Mouse (Mus musculus): ENCODE data around the gene Pqlc2.

Gene Pqlc2

GRCm38 (mm10) chr4:139305521-139305920 lies 5.0 kb downstream of the Pqlc2 start:
- no peak for DNase-seq (ENCODE audit: low spot score in 2 of 2)

- no peak for DNase-seq (ENCODE audit: low spot score in 2 of 2)
Observed at GRCm38 (mm10) chr4:139302241-139302640, 8.3 kb downstream of the Pqlc2 start.

DNA sequence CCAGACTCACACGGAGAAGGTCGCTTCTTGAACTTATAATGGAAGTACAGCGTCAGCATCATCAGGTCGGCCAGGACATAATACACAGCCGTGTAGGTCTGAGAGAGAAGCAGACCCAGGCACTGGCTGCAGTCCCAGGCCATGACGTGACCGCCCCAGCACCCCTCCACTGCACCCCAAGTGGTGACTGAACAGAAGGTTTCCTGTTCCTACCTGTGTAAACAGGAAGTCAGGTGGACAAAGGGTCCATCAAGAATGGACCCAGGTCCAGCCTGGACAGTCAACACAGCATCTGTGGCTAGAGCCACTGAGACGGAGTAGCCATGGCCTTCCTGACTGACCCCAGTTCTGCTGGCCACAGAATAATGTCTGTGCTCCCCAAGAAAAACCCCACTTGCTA lies 8.7 kb downstream of the Pqlc2 start:
- DNase-seq (ENCODE audit: low spot score in 2 of 2): no peak

DNA sequence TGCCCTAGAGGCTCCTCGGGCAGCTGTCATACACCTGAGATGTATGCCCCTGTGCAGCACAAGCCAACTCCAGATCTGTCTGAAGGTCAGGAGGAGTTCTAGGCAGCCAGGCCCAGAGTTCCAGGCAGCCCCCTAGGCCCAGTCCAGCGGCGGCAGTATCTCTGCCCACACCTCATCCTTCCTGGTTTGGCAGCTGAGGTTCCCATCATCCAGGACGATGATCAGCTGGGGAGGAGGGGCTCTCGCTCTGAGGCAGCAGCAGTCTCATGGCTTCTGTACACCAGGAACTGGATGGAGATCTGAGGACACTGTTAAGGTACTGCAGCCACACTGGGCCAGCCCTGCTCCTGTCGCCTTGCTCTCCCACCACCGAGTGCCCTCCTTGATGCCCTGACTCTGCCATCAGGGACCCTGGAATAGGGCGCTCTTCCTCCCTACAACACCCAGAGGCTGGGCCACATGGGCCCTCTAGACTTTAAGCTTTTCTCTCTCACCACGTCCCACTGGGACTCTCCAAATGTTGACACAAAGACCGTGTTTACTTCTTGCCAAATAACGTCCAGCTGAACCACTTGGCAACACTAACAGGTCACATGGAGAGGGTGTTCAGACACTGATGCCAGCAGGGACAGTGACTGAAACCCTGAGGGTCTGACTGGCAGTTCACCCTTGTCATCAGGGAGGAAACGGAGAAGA lies 11.7 kb downstream of the Pqlc2 start:
- DNase-seq (ENCODE audit: low spot score in 2 of 2): no peak

DNA sequence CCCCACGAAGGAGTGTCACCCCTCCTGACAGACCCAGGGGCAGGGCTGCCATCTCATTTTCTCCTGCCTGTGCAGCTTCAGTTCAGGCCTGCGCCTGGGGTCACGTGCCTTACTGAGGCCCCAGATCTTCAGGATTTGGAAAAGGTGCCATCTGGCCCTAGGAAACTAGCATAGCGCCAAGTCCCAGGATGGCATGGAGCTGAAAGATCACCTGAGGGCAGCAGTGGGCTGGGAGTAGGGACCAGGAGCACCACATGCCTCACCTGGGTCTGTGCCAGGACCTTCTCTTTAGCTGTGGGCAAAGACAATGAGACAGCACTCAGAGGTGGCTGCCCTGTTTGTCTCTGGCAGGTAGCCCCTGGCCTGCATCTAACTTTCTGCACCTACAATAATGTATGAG lies 12.9 kb downstream of the Pqlc2 start:
- no peak for DNase-seq (ENCODE audit: low spot score in 2 of 2)

DNA sequence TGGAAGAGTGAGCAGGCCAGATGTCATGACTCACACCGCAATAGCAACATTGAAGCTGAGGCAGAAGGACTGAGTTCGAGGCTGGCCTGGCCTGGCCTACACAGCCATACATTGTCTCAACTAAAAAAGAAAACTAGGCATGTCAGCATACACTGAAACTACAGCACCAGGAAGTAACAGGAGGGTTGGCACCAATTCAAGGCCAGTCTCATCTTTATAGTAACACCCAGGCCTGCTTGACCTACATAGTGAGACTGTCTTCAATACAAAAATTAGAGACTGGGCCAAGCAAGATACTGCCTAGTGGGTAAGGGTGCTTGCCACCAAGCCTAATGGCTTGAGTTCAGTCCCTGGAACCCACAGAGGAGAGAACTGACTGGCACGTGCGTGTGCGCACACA lies 18.5 kb downstream of the Pqlc2 start:
- DNase-seq (ENCODE audit: low spot score in 2 of 2): no peak

DNA sequence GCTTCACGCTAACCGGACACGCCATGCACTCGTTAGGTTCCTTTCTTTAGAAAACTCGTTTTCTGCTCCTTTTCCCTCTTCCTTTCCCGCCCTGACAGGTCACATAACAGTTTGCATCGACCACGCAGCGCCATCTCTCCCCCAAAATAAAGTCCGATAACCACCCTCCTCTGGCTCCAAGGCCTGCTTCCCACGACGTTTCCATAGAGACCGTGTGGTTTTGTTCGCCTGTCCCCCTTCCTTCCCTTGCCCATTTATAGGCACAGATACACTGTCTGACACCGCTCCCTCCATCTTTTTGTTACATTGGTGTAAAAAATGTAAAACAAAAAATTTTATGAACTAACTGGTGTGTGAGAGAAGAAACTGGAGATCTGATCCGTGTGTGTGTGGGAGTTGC lies 19.4 kb downstream of the Pqlc2 start:
- DNase-seq (ENCODE audit: low spot score in 2 of 2): no peak

- DNase-seq (ENCODE audit: low spot score in 2 of 2): peak in 1 of 2 experiments; percentile 19
Observed at GRCm38 (mm10) chr4:139289017-139289416, 21.5 kb downstream of the Pqlc2 start.

- peak; percentile 63 to 75 for DNase-seq (ENCODE audit: low spot score in 2 of 2)
Observed at GRCm38 (mm10) chr4:139287122-139287863, 23.2 kb downstream of the Pqlc2 start.

DNA sequence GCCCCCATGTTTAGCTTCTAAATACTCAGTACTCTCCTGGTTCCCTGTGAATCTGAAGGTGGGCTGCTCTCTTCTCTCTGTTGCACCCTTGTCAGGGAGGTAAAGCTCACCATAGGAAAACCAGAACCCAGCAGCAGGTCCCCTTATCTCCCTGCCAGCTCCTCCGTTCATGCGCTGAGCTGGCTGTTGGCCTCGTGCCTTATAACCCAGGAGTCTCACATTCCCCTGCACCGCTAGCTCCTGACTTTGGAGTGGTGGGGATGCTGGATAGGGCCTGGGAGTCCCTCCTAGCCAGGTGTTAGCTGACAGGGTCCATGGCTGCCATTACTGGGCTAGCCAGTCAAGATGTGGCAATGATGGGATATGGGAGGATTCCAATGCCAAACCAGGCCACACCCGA lies 24.3 kb downstream of the Pqlc2 start:
- no peak for DNase-seq (ENCODE audit: low spot score in 2 of 2)

DNA sequence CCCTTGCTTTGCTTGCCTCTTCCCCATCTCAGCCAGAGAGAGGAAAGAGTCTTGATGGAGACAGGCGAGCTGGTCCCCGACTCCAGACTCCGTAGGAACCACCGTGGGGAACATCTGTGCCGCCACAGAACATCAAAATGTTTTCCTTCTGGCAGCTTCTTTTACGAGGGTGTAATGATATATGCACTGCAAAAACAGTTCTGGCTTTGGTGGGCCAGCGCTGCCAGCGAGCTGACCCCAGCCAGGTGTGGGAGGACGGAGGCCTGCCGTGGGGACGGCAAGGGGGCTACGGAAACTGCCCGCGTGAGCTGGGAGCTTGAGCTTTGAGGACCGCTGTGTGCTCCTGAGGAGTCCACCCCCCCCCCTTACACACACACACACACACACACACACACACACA lies 25.6 kb downstream of the Pqlc2 start:
- no peak for DNase-seq (ENCODE audit: low spot score in 2 of 2)

DNA sequence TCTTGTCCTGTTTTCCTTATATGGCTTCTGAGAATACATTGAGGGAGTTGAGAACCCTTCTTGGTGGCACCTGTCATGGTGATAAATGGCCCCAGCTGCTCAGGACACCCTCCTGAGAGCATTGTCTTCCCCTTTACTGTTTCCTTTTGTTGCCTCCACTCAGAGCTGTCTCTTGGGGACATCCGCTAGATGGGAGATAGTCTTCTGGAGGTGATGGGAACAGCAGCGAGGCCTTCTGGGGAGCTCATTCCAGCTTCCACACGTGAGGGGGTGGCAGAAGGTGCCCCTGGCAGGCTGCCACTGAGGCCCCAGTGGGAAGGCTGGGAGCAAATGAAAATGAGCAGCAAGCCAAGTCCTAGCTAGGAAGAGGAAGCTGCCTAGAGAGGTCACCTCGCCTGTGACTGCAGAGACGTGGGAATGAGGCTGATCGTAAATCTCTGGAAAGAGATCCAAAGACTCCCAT lies 27.5 kb downstream of the Pqlc2 start:
- no peak for DNase-seq (ENCODE audit: low spot score in 2 of 2)

GRCm38 (mm10) chr4:139281791-139282345 lies 28.6 kb downstream of the Pqlc2 start:
- no peak for DNase-seq (ENCODE audit: low spot score in 2 of 2)

GRCm38 (mm10) chr4:139280530-139280929 lies 30.0 kb downstream of the Pqlc2 start:
- DNase-seq (ENCODE audit: low spot score in 2 of 2): no peak

DNA sequence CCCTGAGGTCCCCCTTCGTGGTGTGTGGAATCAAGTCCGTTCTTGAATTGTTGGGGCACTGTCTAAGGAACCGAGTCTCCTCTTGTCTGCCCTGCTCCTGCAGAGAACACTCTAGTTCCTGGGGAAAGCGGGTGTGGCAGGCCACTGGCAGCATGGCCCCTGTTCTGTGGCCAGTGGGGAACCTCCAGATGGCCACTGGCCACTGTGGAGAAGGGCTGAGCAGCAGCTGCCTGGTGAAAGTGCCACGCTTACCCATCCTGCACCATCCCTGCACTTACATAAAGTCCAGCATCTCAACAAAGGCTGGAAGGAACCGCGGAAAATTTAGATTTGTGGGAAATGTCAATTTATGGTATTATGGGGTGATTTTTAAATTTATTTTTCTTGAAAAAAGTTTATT lies 34.1 kb downstream of the Pqlc2 start:
- no peak for DNase-seq (ENCODE audit: low spot score in 2 of 2)

- DNase-seq (ENCODE audit: low spot score in 2 of 2): no peak
Observed at GRCm38 (mm10) chr4:139274573-139274972, 35.9 kb downstream of the Pqlc2 start.

- DNase-seq (ENCODE audit: low spot score in 2 of 2): no peak
Observed at GRCm38 (mm10) chr4:139272951-139273680, 37.4 kb downstream of the Pqlc2 start.

- no peak for DNase-seq (ENCODE audit: low spot score in 2 of 2)
Observed at GRCm38 (mm10) chr4:139271562-139271961, 38.9 kb downstream of the Pqlc2 start.

DNA sequence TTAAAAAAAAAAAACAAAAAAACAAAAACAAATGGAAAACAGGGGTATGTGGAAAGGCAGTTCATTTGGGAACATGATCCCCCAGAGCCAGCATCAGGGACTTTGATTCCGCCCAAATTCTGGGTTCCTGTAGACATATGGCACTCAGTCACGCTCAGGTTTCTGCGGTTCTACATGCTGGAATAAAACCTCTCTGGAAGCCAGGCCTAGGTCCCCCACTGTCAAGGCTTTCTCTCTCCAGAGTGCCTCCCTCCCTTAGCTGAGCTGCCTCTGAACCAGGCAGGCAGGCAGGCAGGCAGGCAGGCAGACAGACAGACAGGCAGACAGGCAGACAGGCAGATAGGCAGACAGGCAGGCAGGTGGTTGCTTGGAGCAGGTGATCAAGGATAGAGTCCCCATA lies 40.3 kb downstream of the Pqlc2 start:
- no peak for DNase-seq (ENCODE audit: low spot score in 2 of 2)

DNA sequence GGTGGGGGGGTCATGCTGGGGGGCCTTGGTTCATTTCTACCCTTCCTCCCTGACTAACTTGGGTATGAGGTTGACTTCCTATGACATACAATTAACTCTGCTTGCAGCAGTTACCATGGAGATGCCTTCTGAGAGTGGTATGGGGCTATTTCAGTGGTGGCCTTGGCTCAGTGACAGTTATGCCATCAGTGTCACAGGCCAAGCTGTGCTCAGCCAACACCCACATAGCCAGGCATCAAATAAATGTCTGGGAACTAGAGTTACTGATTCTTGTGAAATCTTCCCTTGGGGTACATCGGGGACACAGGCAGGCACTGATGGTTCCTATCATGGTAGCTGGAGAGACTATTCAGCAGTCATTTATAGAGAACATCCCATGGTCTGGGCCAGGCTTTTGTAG lies 42.3 kb downstream of the Pqlc2 start:
- DNase-seq (ENCODE audit: low spot score in 2 of 2): no peak

GRCm38 (mm10) chr4:139267335-139267734 lies 43.2 kb downstream of the Pqlc2 start:
- no peak for DNase-seq (ENCODE audit: low spot score in 2 of 2)

GRCm38 (mm10) chr4:139266500-139266865 lies 44.0 kb downstream of the Pqlc2 start:
- no peak for DNase-seq (ENCODE audit: low spot score in 2 of 2)

Data from spleen, postnatal 14 days (tissue).